Mouse (Mus musculus): Measurements from ENCODE around the gene Rmdn3.

The Rmdn3 gene

DNA sequence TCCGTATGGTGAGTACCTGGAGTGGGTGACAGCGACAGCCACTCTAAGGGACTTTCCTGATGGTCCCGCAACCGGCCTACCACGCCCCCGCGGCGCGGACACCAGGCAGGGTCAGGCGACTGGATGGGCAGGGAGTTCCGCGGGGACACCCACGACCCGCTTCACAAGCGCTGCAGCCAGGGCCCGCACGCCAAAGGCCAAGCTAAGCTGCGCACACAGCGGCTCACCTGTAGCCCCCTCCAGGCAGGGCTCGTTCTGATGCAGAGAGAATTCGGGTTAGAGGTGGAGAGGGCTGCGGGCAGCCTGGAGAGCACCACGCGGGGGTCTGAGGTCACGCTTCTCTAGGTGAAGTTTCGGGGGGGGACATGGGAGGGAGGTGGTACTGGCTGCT, 11.0 kb upstream of the Rmdn3 start:
- DNase-seq (ENCODE audit: low read depth, low spot score): no peak

DNA sequence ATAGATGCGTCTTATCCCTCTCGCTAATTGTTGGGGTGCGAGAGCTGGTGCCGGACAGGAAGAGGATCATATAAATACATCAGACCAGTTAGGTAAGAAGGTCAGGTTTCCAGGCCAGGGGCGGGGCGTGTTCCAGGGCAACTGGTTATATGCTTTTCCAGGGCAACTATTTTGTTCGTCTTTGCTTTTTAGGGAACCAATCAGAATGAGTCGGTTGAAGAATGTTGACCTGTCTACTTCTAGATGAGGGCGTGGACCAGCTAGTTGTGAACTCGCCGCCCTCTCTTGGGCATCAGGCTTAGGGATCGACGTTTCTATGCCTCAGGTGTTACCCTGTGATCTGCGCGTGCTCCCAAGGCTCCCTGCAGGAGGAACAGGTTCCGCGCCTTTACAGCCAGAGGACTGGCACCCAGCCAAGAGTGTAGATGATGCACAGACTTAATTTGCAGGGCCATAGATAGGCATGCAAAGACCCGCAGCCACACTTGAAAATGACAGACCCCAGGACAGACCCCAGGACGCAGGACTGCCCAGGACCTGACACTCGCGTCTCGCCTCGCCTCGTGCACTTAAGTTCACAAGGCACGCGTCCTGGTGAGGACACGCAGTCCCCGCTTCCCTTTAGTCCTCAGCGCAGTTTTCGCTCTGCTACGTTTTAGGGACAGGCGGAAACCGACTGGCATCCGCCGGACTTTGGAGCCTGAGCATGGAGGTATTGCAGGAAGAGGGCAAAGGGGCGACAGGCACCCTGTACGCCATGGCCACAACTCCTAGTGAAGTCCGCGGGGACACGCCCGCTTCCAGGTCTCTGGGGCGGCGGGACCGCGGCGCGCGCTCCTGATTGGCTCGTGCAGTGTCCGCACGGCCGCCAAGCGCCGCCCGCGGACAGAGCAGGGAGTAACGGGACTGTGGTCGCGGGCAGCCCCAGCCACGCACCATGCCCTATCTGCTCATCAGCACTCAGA, 10.3 kb upstream of the Rmdn3 start, which contains the start of gene Gchfr:
Gene Gchfr (plus strand): TSS at position 873 of the 965 bp plus-strand sequence.
- DNase-seq (ENCODE audit: low read depth, low spot score): peak; percentile 54

DNA sequence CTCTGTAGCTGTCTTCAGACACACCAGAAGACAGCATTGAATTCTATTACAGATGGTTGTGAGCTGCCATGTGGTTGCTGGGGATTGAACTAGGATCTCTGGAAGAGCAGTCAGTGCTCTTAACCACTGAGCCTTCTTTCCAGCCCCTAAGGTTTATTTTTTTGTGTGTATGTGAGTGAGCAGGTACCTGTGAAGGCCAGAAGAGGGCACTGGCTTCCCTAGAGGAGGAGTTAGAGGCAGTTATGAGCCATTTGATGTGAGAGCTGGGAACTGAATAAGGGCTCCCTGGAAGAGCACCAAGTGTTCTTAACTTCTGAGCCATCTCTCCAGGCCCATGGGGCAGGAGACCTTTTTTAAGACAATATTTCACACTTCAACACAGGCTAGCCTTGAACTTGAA, 8.6 kb upstream of the Rmdn3 start:
- DNase-seq (ENCODE audit: low read depth, low spot score): peak; percentile 61

DNA sequence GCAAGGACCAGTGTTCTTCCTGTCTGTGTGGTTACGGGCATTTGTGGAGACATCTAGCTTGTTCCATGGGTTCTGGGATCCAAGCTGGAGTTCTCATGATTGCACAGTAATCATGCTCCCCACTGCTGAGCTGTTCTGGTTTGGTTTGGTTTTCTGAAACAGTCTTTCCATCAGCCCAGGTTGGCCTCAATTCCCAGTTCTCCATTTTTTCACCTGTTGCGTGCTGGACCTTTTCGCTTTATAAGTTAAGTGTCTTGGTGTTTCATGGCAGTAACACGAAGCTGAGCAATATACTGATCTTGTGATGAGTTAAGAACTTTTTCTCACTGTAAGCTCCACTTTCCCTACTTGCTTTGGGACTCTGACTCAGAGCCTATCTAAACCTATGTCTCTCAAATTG, 7.2 kb upstream of the Rmdn3 start:
- DNase-seq (ENCODE audit: low read depth, low spot score): no peak

DNA sequence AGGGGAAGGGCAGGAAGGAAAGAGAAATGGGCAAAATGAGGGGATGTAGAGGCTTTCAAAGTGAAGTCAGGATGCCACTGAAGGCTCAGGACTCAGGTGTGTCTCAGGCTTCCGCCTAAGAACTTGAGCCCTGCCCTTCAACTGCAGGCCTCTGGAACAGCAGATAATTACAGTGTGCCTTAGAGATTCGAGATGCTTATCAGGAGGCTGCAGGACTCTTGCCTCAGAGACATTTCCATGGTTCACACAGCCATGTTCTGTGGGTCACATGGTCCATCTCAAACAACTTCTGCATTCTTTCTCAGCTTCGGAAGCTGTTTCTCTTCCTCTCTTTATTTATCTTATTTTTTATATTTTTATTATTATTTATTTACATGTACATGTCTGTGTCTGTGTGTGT, 6.3 kb upstream of the Rmdn3 start:
- no peak for DNase-seq (ENCODE audit: low read depth, low spot score)

DNA sequence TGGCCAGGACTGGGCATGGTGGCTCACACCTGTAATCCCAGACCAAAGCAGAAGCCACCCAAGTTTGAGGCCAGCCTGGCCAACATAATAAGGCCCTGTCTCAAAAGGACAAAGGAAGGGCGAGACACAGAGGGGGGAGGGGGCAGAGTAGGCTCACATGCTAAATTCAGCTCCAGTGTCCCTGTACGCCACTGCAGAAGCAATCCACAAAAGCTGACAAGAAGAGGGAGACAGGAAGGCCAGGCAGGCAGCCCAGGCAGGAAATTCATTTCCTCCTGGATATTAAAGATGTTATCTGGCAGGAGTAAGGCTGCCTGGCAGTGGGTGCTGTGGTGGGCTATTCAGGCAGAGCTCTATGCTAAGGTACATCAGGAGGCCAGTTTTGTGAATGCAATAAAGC, 4.4 kb upstream of the Rmdn3 start:
- DNase-seq (ENCODE audit: low read depth, low spot score): no peak

DNA sequence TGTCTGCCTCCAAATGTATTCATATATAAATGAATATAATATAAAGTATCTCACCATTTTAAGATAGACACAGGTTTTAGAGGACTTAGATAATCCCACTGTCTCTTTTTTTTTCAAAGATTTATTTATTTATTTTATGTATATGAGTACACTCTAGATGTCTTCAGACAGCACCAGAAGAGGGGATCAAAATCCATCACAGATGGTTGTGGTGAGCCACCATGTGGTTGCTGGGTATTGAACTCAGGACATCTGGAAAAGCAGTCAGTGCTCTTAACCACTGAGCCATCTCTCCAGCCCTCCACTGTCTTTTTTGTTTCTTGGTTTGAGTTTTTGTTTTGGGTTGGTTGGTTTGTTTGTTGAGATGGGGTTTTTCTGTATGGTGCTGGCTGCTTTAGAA, 1.0 kb upstream of the Rmdn3 start:
- no peak for DNase-seq (ENCODE audit: low read depth, low spot score)

DNA sequence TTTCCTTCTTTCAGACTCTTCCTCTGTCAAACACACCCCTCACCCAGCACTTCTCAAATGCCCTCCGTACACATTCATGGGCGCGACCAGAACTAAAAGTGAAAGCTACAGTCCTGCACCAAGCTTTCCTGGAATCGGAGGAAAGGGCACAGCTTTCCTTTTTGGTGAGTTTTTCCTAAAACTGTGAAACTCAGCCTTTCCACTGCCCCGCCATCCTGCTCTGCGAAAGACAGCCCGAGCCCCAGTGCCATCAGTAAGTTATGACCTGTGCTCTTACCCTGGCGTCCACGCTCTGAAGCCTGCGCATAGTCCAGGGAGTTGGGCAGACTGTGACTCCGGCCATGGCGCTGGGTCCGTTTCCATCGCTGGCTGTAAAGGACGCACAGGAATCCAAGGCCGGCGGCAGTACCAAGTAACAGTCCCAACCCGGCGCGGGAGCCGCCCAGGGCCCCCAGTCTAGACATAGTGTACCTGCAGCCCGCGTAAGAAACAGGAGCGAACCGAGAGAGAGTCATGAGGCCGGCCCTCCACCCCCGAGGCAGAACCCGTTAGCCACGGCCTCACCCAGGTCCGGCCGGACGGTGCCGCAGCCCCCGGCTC, 653 bp downstream of the Rmdn3 start:
- DNase-seq (ENCODE audit: low read depth, low spot score): no peak

DNA sequence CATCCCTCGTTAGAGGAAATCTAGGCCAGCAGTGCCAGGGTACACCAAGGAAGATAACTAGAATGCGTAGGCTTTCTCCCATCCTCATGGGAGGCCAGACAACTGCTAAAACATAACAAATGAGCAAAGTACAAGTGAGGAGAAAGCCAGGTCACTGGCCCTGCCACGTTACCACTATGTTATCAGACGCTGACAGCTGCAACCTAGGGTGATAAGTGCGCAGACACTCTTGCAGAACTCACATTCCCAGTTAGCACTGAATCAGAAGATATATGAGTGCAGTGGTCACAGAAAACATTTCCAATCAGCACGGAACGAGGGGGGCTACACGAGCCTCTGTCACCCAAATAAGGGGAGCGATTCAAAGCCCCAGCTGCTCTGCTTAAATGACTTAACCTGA, 1.4 kb downstream of the Rmdn3 start:
- no peak for DNase-seq (ENCODE audit: low read depth, low spot score)

DNA sequence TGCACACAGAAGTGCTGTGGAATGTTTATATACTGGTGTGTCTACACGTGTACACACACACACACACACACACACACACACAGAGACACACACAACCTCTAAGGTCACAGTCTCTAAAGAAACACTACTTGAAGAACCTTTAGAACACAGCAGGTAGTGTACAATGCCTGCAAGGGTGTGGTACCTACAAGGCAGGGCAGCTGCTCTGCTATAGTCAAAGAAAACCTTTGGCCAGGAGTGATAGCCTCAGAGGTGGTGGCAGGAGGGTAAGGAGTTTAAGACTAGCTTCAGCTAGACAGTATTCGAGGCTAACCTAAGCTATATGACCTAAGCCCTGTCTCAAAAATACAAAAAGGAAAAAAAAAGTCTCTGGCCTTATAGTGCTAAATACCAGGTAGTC, 2.2 kb downstream of the Rmdn3 start:
- no peak for DNase-seq (ENCODE audit: low read depth, low spot score)

DNA sequence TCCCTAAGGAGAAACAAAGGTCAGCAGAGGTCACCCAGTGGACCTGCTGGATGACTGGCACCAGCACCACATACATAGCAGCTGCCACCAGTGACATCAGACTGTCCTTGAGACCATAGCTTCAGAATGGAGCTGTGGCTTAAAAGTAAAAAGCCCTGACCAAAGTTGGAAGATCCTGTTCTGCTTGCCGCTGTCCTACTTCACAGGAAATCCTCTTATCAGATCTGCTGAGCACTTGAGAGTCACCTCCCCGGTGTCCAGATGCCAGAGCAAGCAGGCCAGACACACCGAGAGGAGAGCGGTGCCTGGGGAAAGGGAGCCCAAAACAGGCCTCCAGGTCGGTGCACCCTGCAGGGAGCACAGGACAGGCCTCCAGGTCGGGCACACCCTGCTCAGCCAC, 4.6 kb downstream of the Rmdn3 start:
- no peak for DNase-seq (ENCODE audit: low read depth, low spot score)

DNA sequence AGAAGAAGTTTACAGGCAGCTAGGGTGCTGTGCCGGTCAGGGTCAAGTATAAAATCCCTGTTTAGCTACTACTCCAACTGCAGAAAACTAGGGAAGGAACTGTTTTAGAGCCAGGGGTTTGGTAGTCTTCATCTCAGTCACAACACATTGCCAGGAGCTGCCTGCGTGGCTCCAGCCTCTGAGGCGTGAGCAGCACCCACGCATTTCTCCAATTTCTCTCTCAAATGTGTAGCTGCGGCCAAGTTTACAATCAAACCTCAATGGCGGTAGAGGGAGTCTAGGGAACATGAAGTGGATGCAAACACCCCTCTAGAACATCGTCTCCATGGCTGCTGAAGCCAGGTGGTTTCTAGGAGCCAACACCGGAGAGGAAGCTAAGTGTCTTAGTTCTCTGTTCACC, 9.1 kb downstream of the Rmdn3 start:
- DNase-seq (ENCODE audit: low read depth, low spot score): no peak

DNA sequence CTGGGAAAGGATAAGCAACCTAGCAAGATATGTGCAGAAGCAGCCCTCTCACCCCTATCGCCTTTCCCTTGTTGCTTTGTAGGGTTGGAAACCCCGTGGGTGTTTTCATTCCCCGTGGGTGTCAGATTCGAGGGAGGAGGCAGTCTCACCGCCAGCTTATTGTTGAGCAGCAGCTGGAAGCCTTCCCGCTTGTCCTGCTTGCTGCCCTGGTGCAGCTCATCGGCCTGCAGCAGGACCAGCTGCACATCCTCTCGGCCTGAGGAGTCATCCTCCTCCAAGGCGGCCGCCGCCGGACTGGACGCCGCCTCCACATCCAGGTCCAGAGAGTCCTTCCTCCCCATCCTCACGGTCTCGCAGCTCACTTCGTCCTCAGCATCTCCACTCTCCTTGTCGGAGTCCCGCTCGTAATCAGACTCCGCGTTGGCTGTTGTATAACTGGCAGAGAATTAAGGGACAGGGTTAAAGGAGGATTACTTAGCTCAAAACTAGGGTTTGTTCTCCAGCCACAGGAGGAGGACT, 9.6 kb downstream of the Rmdn3 start:
- no peak for DNase-seq (ENCODE audit: low read depth, low spot score)

DNA sequence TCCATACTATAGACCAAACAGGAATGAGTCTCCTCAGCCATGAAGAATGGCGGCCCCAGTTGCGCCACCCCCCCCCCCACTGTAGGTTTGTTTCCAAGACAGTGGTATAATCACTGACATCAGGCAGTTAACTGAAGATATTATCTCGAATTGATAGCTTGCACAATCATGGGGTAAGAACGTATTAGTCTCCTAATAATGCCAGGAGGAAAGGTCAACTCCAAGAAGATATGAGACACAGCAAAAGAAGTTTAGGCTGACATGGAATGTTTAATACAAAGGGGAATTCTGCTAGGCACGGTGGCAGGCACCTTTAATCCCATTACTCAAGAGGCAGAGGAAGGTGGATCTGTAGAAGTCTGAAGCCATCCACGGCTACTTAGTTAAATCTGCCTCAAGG, 10.4 kb downstream of the Rmdn3 start:
- DNase-seq (ENCODE audit: low read depth, low spot score): no peak

DNA sequence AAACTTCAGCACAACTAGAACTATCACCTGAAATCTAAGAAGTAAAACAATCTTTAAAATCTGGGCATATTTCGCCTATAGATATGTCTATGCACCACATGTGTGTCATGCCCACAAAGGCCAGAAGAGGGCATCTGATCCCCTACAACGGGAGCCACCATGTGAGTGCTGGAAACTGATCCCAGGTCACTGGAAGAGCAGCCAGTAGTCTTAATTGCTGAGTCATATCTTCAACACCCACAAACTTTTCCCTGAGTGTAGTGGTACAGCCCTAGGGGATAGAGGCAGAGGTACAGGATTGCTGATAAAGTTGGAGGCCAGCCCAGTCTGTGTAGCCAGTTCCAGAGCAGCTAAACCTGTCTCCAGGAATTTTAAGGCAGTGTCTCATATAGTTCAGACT, 11.6 kb downstream of the Rmdn3 start:
- peak; percentile 76 for DNase-seq (ENCODE audit: low read depth, low spot score)

DNA sequence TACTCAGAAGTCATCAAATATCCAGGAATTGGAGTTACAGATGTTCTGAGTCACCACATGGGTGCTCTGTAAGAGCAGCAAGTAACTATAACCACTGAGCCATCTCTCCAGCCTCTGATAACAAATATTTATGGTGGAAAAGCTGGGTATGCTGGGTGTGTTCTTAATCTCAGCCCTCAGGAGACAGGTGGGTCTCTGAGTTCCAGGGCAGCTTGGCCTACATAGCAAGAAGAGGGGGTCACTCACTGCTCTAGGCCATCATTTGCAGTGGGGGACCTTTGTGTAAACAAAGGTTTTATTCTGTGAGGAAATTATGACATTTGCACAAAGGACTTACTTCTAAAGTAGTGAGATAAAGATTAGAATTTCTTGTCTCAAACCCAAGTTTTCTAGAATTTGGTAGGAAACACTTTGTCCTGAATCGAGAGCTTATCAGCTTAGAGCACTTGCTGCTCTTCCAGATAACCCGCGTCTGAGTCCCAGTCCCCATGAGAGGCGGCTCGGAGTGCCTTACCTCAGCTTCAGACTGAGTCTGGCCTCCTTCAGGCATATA, 20.4 kb downstream of the Rmdn3 start:
- no peak for DNase-seq (ENCODE audit: low read depth, low spot score)

DNA sequence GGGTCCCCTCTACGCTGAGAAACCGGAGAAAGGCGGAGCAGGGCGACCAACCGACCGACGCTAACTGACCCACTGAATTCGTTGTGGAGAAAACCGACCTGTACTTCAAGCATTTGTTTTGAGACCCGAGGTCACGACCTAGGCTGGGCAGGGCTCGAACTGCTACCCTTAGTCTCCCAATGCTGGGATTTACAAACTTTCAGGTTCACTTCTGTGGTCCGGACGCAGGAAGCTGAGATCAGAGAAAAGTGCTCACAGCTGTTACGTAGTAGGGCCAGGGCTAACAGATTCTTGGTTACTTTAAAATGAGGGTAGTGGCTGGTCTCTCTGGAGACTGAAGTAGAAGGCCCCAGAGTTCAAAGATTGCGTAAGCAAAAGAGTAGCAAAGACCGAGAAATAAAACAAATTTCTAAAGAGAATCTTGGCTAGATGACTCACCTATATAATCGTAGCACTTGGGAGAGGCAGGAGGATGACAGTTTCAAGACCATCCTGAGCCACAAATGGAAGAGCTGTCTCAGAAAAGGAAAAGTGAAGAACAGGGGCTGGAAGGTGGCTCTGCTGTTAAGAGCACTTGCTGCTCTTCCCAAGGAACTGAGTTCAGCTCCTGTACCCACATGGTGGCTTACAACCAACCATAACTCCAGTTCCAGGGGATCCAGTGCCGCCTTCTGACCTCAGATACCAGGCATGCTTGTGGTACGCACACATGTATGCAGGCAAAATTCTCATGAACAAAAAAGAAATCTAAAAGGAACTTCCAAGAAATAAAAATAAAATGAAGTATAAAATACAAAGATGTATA, 43.5 kb downstream of the Rmdn3 start:
- peak; percentile 51 for DNase-seq (ENCODE audit: low read depth, low spot score)

DNA sequence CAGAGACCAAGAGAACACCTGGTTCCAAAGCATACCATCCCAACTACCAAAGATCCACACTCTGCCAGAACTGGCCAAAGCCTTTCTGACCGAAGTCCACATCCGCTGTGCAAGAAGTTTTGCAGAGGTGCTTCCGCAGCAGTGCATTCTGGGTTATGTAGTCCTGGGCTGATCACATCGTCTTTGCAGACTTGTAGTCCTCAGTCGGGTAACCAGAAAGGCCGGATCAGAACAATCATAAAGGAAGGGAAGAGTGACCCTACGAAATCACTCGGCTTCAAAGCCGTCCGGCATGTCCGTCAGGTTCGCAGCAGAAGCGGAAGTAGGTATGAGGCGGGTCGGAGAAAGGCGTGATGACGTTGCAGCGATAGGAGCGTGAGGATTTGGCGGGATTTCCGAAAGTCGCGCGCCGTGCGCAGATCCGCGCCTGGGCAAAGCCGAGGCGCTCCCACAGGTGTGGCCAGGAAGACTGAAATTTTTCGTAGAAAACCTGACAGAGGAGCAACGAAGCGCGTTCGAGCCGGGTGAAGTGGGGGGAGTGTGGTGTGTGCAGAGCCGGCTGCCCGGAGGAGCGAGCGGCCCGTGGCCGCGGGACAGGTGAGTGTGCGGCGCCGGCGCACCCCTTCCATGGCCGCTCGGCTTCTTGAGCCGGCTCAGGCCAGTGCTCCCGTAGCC, 44.3 kb downstream of the Rmdn3 start, which contains the start of gene Rad51:
Gene Rad51 (plus strand): TSS at position 356 of the 675 bp plus-strand sequence.
- peak; percentile 90 for DNase-seq (ENCODE audit: low read depth, low spot score)

DNA sequence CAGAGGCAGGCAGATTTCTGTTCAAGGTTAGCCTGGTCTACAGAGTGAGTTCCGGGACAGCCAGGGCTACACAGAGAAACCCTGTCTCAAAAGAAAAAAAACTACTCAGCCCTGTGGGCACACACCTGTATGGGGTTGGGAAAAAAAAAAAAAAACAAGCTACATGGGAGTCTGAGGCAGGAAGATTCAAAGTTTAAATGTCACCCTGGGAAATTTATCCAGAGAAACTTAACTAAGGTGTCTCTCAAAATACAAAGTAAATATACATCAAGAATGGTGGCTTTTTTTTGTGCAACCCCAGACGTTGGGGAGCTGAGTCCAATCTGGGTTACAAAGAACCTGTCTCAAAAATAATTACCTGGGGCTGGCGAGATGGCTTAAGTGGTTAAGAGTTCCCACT, 45.8 kb downstream of the Rmdn3 start:
- no peak for DNase-seq (ENCODE audit: low read depth, low spot score)

DNA sequence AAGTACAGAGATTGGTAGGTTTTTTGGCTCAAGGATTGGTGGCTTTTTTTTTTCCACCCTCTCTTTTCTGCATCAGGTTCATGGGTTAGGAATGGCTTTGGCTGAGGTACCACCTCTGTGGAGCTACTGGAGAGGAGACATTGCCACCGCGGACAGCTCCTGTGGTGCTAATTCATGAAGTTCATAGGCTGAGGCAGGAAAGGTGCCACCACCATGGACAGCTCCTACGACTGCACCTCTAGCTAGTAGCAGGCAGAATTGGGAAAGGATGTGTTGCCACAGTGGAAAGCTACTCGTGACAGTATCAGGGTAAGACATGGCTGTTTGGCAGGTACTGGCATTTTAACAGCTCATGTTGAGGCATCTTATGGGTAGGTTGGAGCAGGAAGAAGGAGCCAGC, 48.3 kb downstream of the Rmdn3 start:
- DNase-seq (ENCODE audit: low read depth, low spot score): peak; percentile 82

DNA sequence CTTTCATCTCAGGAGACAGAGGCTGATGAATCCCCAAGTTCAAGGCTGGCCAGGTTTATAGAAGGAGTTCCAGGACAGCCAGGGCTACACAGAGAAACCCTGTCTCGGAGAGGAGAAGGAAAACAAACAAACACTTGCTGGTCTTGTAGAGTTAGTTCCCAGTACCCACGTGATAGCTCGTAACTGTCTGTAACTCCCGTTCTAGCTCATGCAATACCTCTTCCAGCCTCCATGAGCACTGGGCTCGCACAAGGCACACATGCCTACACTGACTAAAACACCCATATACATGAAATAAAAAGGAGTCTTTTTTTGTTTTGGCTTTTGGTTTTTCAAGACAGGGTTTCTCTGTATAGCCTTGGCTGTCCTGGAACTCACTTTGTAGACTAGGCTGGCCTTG, 50.3 kb downstream of the Rmdn3 start:
- peak; percentile 72 for DNase-seq (ENCODE audit: low read depth, low spot score)
